Mouse (Mus musculus): ENCODE data around the gene 1700023F06Rik. TPM values are rescaled to one million over a fixed set of nuclear protein-coding genes. Genes with fewer than 3 reads are reported as not detected.
A peak's percentile ranks its signal among the peaks of the same experiment; 100 is the strongest.

The 1700023F06Rik gene
- polyA plus RNA-seq, 2 experiments: 0.57 to 0.88 TPM

- no peak overlapping the region for H3K4me2 ChIP-seq (replicated peaks; ENCODE audit: low read depth, low read length, severe bottlenecking)
- no peak for TF ChIP-seq POLR2A (IDR thresholded peaks at IDR 0.05; ENCODE audit: borderline replicate concordance, extremely low read depth, insufficient read depth, insufficient read length)
- no peak overlapping the region for H3K4me3 ChIP-seq (replicated peaks; ENCODE audit: low read length)
- no peaks in the 10 kb centered on the region for H3K9me3 ChIP-seq (ENCODE audit: control insufficient read depth, low read length)
- peaks cover 11% of the 10 kb centered on the region for H3K4me1 ChIP-seq (ENCODE audit: control insufficient read depth, insufficient read depth, low read length)
- WGBS: 68% methylated on average over 5 of the region's 5 CpGs
- DNase-seq (ENCODE audit: low spot score) (no peak), ATAC-seq (ENCODE audit: low FRiP score, low read depth) (no peak)
- H3K27me3 ChIP-seq (ENCODE audit: control insufficient read depth, insufficient read depth, low read length): peaks cover 95% of the 10 kb centered on the region
- H3K27ac ChIP-seq (replicated peaks; ENCODE audit: low read depth, low read length): no peak overlapping the region
- no peak overlapping the region for H3K9ac ChIP-seq (ENCODE audit: low read depth, low read length, severe bottlenecking)
- H3K36me3 ChIP-seq (ENCODE audit: control insufficient read depth, insufficient read depth, low read length): no peaks in the 10 kb centered on the region
Measured at GRCm38 (mm10) chr11:103195656-103196055, 12.7 kb downstream of the 1700023F06Rik start.

GRCm38 (mm10) chr11:103195236-103195635 lies 13.1 kb downstream of the 1700023F06Rik start:
- no peak overlapping the region for H3K9ac ChIP-seq (ENCODE audit: low read depth, low read length, severe bottlenecking)
- WGBS: 84% methylated on average over 18 of the region's 18 CpGs
- no peak overlapping the region for H3K4me3 ChIP-seq (replicated peaks; ENCODE audit: low read length)
- ATAC-seq (ENCODE audit: low FRiP score, low read depth) (no peak), DNase-seq (ENCODE audit: low spot score) (no peak)
- no peaks in the 10 kb centered on the region for H3K36me3 ChIP-seq (ENCODE audit: control insufficient read depth, insufficient read depth, low read length)
- no peak overlapping the region for H3K4me2 ChIP-seq (replicated peaks; ENCODE audit: low read depth, low read length, severe bottlenecking)
- H3K27ac ChIP-seq (replicated peaks; ENCODE audit: low read depth, low read length): no peak overlapping the region
- peaks cover 92% of the 10 kb centered on the region for H3K27me3 ChIP-seq (ENCODE audit: control insufficient read depth, insufficient read depth, low read length)
- H3K4me1 ChIP-seq (ENCODE audit: control insufficient read depth, insufficient read depth, low read length): peaks cover 11% of the 10 kb centered on the region
- H3K9me3 ChIP-seq (ENCODE audit: control insufficient read depth, low read length): no peaks in the 10 kb centered on the region
- no peak for TF ChIP-seq POLR2A (IDR thresholded peaks at IDR 0.05; ENCODE audit: borderline replicate concordance, extremely low read depth, insufficient read depth, insufficient read length)

GRCm38 (mm10) chr11:103193825-103194168 lies 14.6 kb downstream of the 1700023F06Rik start:
- no peak overlapping the region for H3K4me3 ChIP-seq (replicated peaks; ENCODE audit: low read length)
- WGBS: 27% methylated on average over 9 of the region's 9 CpGs
- H3K4me1 ChIP-seq (ENCODE audit: control insufficient read depth, insufficient read depth, low read length): peaks cover 1% of the 10 kb centered on the region
- no peak overlapping the region for H3K9ac ChIP-seq (ENCODE audit: low read depth, low read length, severe bottlenecking)
- no peak overlapping the region for H3K27ac ChIP-seq (replicated peaks; ENCODE audit: low read depth, low read length)
- H3K36me3 ChIP-seq (ENCODE audit: control insufficient read depth, insufficient read depth, low read length): no peaks in the 10 kb centered on the region
- no peak overlapping the region for H3K4me2 ChIP-seq (replicated peaks; ENCODE audit: low read depth, low read length, severe bottlenecking)
- TF ChIP-seq POLR2A (IDR thresholded peaks at IDR 0.05; ENCODE audit: borderline replicate concordance, extremely low read depth, insufficient read depth, insufficient read length): no peak
- peaks cover 77% of the 10 kb centered on the region for H3K27me3 ChIP-seq (ENCODE audit: control insufficient read depth, insufficient read depth, low read length)
- ATAC-seq (ENCODE audit: low FRiP score, low read depth): no peak
- H3K9me3 ChIP-seq (ENCODE audit: control insufficient read depth, low read length): no peaks in the 10 kb centered on the region
- no peak for DNase-seq (ENCODE audit: low spot score)

- Histone ChIP-seq H3K4me1 (ENCODE audit: control insufficient read depth, insufficient read depth, low read length) (no peaks in the 10 kb centered on the region), H3K36me3 (ENCODE audit: control insufficient read depth, insufficient read depth, low read length) (no peaks in the 10 kb centered on the region), H3K4me2 (replicated peaks; ENCODE audit: low read depth, low read length, severe bottlenecking) (peak overlapping the region; percentile 50), H3K9ac (ENCODE audit: low read depth, low read length, severe bottlenecking) (peak overlapping the region; percentile 38; the same call in 1 of the 2 replicates), H3K27ac (replicated peaks; ENCODE audit: low read depth, low read length) (no peak overlapping the region), H3K4me3 (replicated peaks; ENCODE audit: low read length) (peak overlapping the region; percentile 28), H3K9me3 (ENCODE audit: control insufficient read depth, low read length) (no peaks in the 10 kb centered on the region), H3K27me3 (ENCODE audit: control insufficient read depth, insufficient read depth, low read length) (peaks cover 71% of the 10 kb centered on the region)
- WGBS: 7% methylated on average over 41 of the region's 44 CpGs
- no peak for TF ChIP-seq POLR2A (IDR thresholded peaks at IDR 0.05; ENCODE audit: borderline replicate concordance, extremely low read depth, insufficient read depth, insufficient read length)
- no peak for ATAC-seq (ENCODE audit: low FRiP score, low read depth)
- no peak for DNase-seq (ENCODE audit: low spot score)
Measured at GRCm38 (mm10) chr11:103192956-103193824, 15.2 kb downstream of the 1700023F06Rik start.

- H3K4me3 ChIP-seq (replicated peaks; ENCODE audit: low read length): peak overlapping the region; percentile 28
- peak overlapping the region; percentile 38; the same call in 1 of the 2 replicates for H3K9ac ChIP-seq (ENCODE audit: low read depth, low read length, severe bottlenecking)
- ATAC-seq (ENCODE audit: low FRiP score, low read depth) (no peak), DNase-seq (ENCODE audit: low spot score) (no peak)
- H3K9me3 ChIP-seq (ENCODE audit: control insufficient read depth, low read length): no peaks in the 10 kb centered on the region
- H3K36me3 ChIP-seq (ENCODE audit: control insufficient read depth, insufficient read depth, low read length): no peaks in the 10 kb centered on the region
- WGBS: 21% methylated on average over 28 of the region's 28 CpGs
- no peak for TF ChIP-seq POLR2A (IDR thresholded peaks at IDR 0.05; ENCODE audit: borderline replicate concordance, extremely low read depth, insufficient read depth, insufficient read length)
- H3K4me2 ChIP-seq (replicated peaks; ENCODE audit: low read depth, low read length, severe bottlenecking): peak overlapping the region; percentile 50
- no peak overlapping the region for H3K27ac ChIP-seq (replicated peaks; ENCODE audit: low read depth, low read length)
- no peaks in the 10 kb centered on the region for H3K4me1 ChIP-seq (ENCODE audit: control insufficient read depth, insufficient read depth, low read length)
- peaks cover 63% of the 10 kb centered on the region for H3K27me3 ChIP-seq (ENCODE audit: control insufficient read depth, insufficient read depth, low read length)
Measured at GRCm38 (mm10) chr11:103192230-103192955, 16.0 kb downstream of the 1700023F06Rik start.

Data from limb, embryonic 14.5 days (tissue).